Mouse (Mus musculus) thymus, postnatal 14 days (tissue): ENCODE results near the gene Rpa2.

ENCODE experiments used
- DNase-seq: peaks from one replicate; pipeline ENCODE4 v3.0.0; 2021

Gene Rpa2

GRCm38 (mm10) chr4:132805146-132805545 is 37.0 kb downstream of the Rpa2 start:
- DNase-seq: no peak

GRCm38 (mm10) chr4:132805599-132806197 is 37.6 kb downstream of the Rpa2 start:
- no peak for DNase-seq

GRCm38 (mm10) chr4:132806620-132807191 is 38.6 kb downstream of the Rpa2 start:
- DNase-seq: no peak

GRCm38 (mm10) chr4:132807771-132808641 is 39.9 kb downstream of the Rpa2 start:
- DNase-seq: no peak

- no peak for DNase-seq
Measured at GRCm38 (mm10) chr4:132809621-132810020, 41.5 kb downstream of the Rpa2 start.

- no peak for DNase-seq
Measured at GRCm38 (mm10) chr4:132816404-132816803, 48.3 kb downstream of the Rpa2 start.

- DNase-seq: no peak
Measured at GRCm38 (mm10) chr4:132816855-132817254, 48.7 kb downstream of the Rpa2 start.

GRCm38 (mm10) chr4:132818442-132818841 is 50.3 kb downstream of the Rpa2 start:
- no peak for DNase-seq

- peak; percentile 85 for DNase-seq
Measured at GRCm38 (mm10) chr4:132823614-132824366, 55.7 kb downstream of the Rpa2 start.
